Mouse (Mus musculus): Measurements from ENCODE around the gene Rab4a. TPM values are rescaled to one million over a fixed set of nuclear protein-coding genes. Genes with fewer than 3 reads are reported as not detected.
A peak's percentile ranks its signal among the peaks of the same experiment; 100 is the strongest.

Gene Rab4a
- 34.1 TPM for polyA plus RNA-seq (2021)

DNA sequence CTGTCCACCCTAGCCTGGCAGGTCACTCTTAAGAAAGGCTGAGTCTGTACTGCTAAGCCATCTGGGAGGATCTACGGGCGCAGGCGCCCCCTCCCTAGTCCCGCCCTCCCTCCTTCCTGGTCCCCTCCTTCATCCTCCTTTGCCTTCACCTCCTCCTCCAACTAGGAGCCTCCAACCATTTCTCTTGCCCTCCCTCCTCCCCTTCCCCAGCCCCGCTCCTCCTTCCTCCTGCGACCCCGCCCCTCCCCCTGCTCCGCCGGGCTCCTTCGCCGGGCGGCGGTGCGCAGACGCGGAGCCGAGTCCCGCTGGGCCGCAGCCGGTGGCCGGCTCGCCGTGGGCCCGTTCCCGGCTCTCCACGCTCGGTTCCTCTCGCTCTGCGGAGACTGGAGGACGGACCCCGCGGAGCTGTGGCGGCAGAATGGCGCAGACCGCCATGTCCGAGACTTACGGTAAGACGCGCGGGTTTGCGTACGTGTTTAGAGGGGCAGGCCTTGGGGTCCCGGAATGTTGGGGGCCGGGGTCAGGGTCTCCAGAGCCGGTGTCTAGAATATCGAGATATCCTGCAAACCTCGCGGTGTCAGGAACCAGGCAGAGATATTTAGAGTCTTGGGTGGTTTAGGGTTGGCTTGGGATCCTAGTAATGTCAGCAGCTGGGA, at the start of gene Rab4a:
TSS of gene Rab4a (plus strand) at position 268 of the 656 bp plus-strand sequence.
- TF ChIP-seq CTCF (IDR thresholded peaks at IDR 0.05): no peak
- in situ Hi-C loops (cut with MboI; ENCODE audit: low pct_unique_long_range_greater_than_20kb): loop anchor here (25.0 kb wide), 1 partner anchor 556 kb away; no protein-coding TSS in a partner anchor
- CTCF ChIA-PET: no interaction called here
- no peaks in the 10 kb centered on the region for H3K27me3 ChIP-seq
- ATAC-seq: peak; percentile 67
- peak; percentile 69 for DNase-seq (ENCODE audit: low read depth, low spot score)
- POLR2A ChIA-PET: interaction anchor here (0.7 kb wide), 1 partner anchor 187 kb away, joined by 3 read pairs; no protein-coding TSS in a partner anchor

DNA sequence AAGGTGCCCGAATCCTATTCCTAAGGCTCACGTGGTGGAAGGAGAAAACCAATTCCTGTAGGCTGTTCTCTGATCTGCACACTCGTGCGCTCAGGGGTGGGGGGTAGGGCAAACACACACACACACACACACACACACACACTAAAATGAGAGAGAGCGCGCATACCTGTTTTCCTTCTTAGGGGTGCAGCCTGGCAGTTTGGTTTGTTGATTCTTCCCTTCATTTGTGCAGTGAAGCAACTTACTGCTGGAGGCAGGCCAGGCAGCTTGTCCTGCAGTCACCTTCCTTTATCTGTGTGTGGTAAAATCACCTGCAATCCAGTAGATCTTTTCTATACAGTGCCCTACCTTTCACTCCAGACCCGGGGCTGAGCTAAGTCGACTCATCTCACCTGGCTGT, 48.9 kb upstream of the Rab4a start:
- no peak for ATAC-seq
- TF ChIP-seq CTCF (IDR thresholded peaks at IDR 0.05): no peak

DNA sequence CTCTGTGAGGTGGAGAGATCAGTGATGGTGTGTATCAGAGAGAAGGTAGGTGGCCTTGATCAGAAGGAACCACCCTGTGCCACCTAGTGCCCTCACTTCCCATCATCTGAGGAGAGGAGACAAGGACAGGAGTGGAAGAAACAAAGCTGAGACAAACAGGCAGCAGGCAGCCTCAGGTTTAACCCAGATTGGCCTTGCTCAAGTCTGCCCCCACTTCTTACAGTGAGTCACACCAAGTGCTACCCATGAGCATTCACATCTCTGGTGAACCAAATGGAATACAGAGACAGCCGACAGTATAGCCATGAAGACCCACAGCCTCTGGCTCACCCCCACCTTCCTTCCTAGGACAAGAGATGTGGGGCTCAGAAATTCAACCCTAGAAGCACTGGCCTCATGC, 46.9 kb upstream of the Rab4a start:
- in situ Hi-C loops (cut with MboI; ENCODE audit: low pct_unique_long_range_greater_than_20kb): no loop called here
- DNase-seq (ENCODE audit: low read depth, low spot score) (no peak), ATAC-seq (no peak)
- POLR2A ChIA-PET: no interaction called here
- CTCF ChIA-PET: interaction anchor here (1.0 to 1.2 kb wide), 2 partner anchors 10 to 30 kb away, joined by 3 read pairs; no protein-coding TSS in a partner anchor
- no peaks in the 10 kb centered on the region for H3K27me3 ChIP-seq
- TF ChIP-seq CTCF (IDR thresholded peaks at IDR 0.05): no peak

More for the DNA sequence above, 48.9 kb upstream of the Rab4a start:
- DNase-seq (ENCODE audit: low read depth, low spot score): no peak
- CTCF ChIA-PET: no interaction called here
- POLR2A ChIA-PET: interaction anchor here (0.7 kb wide), 3 partner anchors 30 to 711 kb away, joined by 3 to 6 read pairs (median 4); no protein-coding TSS in a partner anchor
- in situ Hi-C loops (cut with MboI; ENCODE audit: low pct_unique_long_range_greater_than_20kb): no loop called here
- H3K27me3 ChIP-seq: no peaks in the 10 kb centered on the region

DNA sequence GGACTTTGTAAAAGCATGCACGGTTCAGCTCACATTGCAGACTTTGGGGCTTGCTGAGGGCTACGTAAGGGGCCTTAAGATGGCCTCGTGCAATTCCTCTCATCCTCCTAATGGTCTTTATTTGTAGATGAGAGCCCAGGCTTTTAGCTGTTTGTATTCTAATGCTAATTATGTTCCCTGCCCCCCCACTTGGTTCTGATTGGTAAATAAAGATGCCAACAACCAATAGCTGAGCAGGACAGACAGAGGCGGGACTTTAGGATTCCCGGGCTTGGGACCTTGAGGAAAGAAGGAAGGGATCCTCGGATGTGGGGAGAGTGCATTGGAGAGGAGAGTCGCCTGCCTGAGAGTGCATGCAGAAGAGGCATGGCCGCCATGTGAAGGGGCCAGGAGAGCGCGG, 45.9 kb upstream of the Rab4a start:
- CTCF ChIA-PET: interaction anchor here (1.0 to 1.2 kb wide), 3 partner anchors 9 to 31 kb away, joined by 3 read pairs; no protein-coding TSS in a partner anchor
- TF ChIP-seq CTCF (IDR thresholded peaks at IDR 0.05): no peak
- no peak for ATAC-seq
- in situ Hi-C loops (cut with MboI; ENCODE audit: low pct_unique_long_range_greater_than_20kb): no loop called here
- no peak for DNase-seq (ENCODE audit: low read depth, low spot score)
- POLR2A ChIA-PET: no interaction called here
- H3K27me3 ChIP-seq: no peaks in the 10 kb centered on the region

DNA sequence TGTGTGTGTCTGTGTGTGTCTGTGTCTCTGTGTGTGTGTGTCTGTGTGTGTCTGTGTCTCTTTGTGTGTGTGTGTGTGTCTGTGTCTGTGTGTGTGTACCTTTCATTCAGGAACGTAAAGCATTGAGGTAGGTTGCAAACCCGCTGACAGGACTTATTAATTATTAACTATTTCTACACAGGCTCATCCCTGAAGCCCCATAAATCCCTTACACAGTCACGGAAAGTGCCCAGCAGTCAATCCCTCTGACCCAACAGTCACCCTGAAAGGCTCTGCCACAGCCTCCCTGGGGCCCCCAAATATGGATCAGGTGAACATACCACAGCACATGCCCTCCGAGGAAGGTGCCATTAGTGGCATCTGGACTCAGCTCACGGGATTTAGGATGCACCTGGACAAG, 45.2 kb upstream of the Rab4a start:
- in situ Hi-C loops (cut with MboI; ENCODE audit: low pct_unique_long_range_greater_than_20kb): no loop called here
- POLR2A ChIA-PET: interaction anchor here (0.8 kb wide), 1 partner anchor 30 kb away, joined by 3 read pairs; no protein-coding TSS in a partner anchor
- no peak for ATAC-seq
- DNase-seq (ENCODE audit: low read depth, low spot score): no peak
- no peak for TF ChIP-seq CTCF (IDR thresholded peaks at IDR 0.05)
- no peaks in the 10 kb centered on the region for H3K27me3 ChIP-seq
- CTCF ChIA-PET: interaction anchor here (1.2 to 3.4 kb wide), 4 partner anchors 25 to 107 kb away, joined by 3 to 15 read pairs (median 8); partner anchors contain the start of gene Rhou

DNA sequence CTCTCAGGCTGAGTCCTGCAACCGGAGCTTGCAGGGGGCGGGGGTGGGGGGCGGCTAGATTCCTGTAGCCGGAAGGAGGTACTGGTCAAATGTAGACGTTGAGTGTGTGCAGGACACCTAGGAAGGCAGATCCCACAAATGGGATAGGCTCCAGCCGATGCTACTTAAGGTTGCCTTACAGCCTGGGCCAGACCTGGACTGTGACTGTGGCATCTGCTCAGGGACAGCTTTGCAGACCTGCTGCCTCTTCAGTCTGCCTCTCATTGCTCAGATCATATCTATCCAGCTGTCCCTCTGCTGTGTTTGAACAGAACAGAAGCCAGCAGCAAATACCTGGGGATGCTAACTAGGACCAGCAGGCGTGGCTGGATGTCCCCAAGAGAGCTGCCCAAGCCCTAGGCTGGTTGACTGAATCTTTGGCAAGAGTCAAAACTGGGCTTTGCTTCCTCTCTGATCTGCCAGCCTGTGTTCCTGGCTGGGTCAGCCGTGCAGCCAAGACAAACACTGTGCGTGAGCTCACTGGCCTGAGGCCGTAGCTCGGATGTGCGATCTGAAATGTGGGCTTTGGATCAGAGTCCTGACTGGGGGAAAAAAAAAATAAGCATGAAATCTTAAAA, 44.4 kb upstream of the Rab4a start:
- in situ Hi-C loops (cut with MboI; ENCODE audit: low pct_unique_long_range_greater_than_20kb): no loop called here
- no peak for ATAC-seq
- TF ChIP-seq CTCF (IDR thresholded peaks at IDR 0.05): no peak
- ChIA-PET CTCF (interaction anchor here (1.1 to 3.4 kb wide), 7 partner anchors 22 to 117 kb away, joined by 3 to 15 read pairs (median 4); partner anchors contain the start of gene Rhou), POLR2A (interaction anchor here (0.6 to 2.5 kb wide), 3 partner anchors 24 to 107 kb away, joined by 3 to 10 read pairs (median 3); partner anchors contain the start of gene Rhou)
- no peak for DNase-seq (ENCODE audit: low read depth, low spot score)
- H3K27me3 ChIP-seq: no peaks in the 10 kb centered on the region

DNA sequence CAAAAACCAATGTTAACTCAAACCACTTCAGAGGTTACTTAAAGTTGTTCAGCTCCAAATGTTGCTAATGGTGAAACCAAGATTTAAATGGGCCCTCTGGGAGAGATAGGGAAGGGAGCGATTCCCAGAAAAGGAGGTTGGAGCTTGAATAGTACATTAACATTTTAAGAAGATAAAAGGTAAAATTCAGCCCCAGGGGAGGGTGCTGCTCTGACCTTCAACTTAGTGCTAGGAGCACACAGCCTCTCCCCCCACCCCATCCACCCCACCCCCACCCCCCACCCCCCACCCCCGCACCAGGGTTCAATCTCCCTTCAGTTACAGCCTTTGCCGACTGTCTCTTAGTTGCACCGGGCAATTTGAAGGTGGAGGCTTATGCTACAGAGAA, 43.9 kb upstream of the Rab4a start:
- ATAC-seq (no peak), DNase-seq (ENCODE audit: low read depth, low spot score) (no peak)
- in situ Hi-C loops (cut with MboI; ENCODE audit: low pct_unique_long_range_greater_than_20kb): no loop called here
- CTCF ChIA-PET: interaction anchor here (1.1 to 3.4 kb wide), 7 partner anchors 22 to 118 kb away, joined by 3 to 15 read pairs (median 4); partner anchors contain the start of gene Rhou
- POLR2A ChIA-PET: interaction anchor here (0.6 to 2.5 kb wide), 2 partner anchors 24 to 107 kb away, joined by 3 to 10 read pairs; partner anchors contain the start of gene Rhou
- TF ChIP-seq CTCF (IDR thresholded peaks at IDR 0.05): no peak
- H3K27me3 ChIP-seq: no peaks in the 10 kb centered on the region

DNA sequence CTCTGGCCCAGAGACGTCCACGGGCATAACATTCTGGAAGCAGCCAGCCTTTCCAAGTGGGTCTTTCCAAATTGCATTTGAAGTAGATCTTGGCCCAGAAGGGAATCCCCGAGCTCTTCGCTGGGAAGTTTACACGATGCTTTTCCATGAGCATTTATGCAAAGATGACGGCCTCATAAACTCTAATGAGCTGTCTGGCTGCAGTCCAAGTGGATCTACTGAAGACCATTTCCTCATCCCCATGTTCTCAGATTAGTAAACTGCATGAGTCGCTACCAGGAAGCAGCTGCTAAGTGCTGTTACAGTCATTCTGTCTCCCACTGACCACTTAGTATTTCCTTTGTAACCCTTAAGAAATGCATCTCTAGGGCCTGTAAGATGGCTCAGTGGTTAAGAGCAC, 42.4 kb upstream of the Rab4a start:
- in situ Hi-C loops (cut with MboI; ENCODE audit: low pct_unique_long_range_greater_than_20kb): no loop called here
- DNase-seq (ENCODE audit: low read depth, low spot score) (peak; percentile 98), ATAC-seq (no peak)
- no peaks in the 10 kb centered on the region for H3K27me3 ChIP-seq
- POLR2A ChIA-PET: interaction anchor here (1.3 to 2.5 kb wide), 2 partner anchors 9 to 109 kb away, joined by 4 to 10 read pairs; partner anchors contain the start of gene Rhou
- no peak for TF ChIP-seq CTCF (IDR thresholded peaks at IDR 0.05)
- CTCF ChIA-PET: interaction anchor here (2.5 to 3.4 kb wide), 3 partner anchors 34 to 119 kb away, joined by 8 to 15 read pairs (median 14); partner anchors contain the start of gene Rhou

DNA sequence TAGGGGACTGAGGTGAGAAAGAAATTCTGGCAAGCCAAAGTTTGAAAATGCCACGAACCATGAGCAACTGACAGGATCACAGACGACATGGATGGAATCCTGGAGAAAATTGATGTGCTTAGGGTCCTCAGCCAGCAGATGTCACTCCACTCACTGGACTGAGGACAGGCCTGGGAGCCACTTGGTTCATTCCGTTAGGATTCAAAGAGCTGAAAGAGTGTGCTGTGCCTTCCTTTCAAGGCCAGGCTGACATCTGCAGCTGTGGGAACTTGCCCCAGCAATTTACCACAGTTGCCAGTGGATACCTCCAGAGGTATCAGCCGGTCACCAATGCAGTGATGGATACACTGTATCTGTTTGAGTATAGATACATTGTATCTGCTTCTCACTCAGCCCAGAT, 41.1 kb upstream of the Rab4a start:
- CTCF ChIA-PET: interaction anchor here (0.5 to 1.7 kb wide), 3 partner anchors 17 to 112 kb away, joined by 3 to 8 read pairs (median 4); partner anchors contain the start of gene Rhou

DNA sequence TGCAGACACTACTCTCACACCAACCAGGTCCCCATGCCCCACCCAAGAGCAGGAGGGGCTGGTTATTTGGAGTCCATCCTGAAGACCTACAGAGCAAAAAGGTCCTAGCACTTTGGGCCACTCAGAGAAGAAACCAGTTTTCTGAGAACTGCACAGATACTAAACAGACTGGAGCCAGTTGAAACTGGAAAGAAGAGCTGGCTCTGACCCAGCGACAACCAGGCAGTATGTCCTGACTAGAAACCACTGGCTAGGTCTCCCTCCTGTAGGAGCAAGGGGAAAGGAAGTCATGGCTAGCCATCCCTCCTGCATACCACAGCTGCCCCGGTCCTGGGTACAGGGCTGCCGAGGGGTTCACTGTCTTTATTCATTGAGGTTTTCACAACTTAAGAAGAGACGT, 39.3 kb upstream of the Rab4a start:
- in situ Hi-C loops (cut with MboI; ENCODE audit: low pct_unique_long_range_greater_than_20kb): loop anchor here (5.0 kb wide), 1 partner anchor 114 kb away; the partner anchor contains the start of gene Rhou
- POLR2A ChIA-PET: interaction anchor here (0.6 to 0.7 kb wide), 2 partner anchors 38 to 72 kb away, joined by 3 read pairs; no protein-coding TSS in a partner anchor

More for the DNA sequence above, 41.1 kb upstream of the Rab4a start:
- DNase-seq (ENCODE audit: low read depth, low spot score) (no peak), ATAC-seq (no peak)
- in situ Hi-C loops (cut with MboI; ENCODE audit: low pct_unique_long_range_greater_than_20kb): loop anchor here (5.0 kb wide), 1 partner anchor 112 kb away; the partner anchor contains the start of gene Rhou
- no peaks in the 10 kb centered on the region for H3K27me3 ChIP-seq
- POLR2A ChIA-PET: interaction anchor here (0.6 kb wide), 1 partner anchor 16 kb away, joined by 3 read pairs; no protein-coding TSS in a partner anchor
- no peak for TF ChIP-seq CTCF (IDR thresholded peaks at IDR 0.05)

More for the DNA sequence above, 39.3 kb upstream of the Rab4a start:
- DNase-seq (ENCODE audit: low read depth, low spot score): no peak
- TF ChIP-seq CTCF (IDR thresholded peaks at IDR 0.05): no peak
- H3K27me3 ChIP-seq: no peaks in the 10 kb centered on the region
- CTCF ChIA-PET: interaction anchor here (1.0 to 3.6 kb wide), 8 partner anchors 11 to 114 kb away, joined by 3 to 37 read pairs (median 6); partner anchors contain the start of gene Rhou
- no peak for ATAC-seq

All from Patski (cell line).